Mouse (Mus musculus): ENCODE results near the gene Mlph.
A peak's percentile ranks its signal among the peaks of the same experiment; 100 is the strongest.

The Mlph gene

DNA sequence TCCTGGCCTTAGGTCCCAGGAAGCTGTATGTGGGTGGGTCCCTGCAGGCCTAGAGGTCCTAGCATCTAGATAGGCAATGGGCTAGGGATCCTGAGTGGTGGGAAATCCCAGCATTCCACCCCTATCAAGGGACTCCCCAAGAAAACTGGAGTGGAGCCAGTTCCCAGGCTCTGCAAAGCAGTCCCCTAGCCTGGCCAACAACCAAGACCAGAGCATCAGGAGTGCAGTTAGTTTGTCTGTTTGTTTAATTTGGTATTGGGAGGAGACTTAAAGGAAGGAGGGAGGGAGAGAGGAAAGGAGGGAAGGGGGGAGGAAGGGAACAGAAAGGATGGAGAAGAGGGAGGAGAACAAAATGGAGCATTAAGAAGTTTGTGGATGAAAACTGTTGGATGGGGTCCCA, 5.7 kb upstream of the Mlph start:
- DNase-seq (ENCODE audit: low read depth, low spot score): no peak

DNA sequence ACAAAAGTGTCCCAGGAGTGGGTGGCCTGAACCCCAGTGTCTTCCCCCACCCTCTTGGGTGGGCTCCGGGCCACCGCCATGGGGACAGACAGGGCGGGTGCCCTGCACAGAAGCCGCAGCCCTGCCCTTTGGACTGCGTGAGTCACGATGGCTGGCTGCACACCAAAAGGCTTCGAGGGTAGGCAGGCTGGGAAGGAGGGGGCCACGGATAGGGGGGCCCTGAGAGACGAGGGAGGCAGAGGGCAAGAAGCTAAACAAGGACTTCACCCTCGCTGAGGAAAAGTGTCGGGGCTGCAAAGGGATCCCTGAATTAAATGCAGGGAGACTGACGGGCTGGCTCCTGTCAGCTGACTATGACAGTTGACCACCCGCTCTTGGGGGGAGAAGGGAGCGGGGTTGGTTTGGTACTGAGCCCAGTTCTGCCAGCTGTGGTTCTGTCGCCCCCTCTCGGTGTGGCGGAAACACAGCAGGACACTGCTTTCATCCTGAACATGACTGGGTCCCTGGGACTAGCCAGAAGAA, 5.2 kb upstream of the Mlph start:
- no peak for DNase-seq (ENCODE audit: low read depth, low spot score)

DNA sequence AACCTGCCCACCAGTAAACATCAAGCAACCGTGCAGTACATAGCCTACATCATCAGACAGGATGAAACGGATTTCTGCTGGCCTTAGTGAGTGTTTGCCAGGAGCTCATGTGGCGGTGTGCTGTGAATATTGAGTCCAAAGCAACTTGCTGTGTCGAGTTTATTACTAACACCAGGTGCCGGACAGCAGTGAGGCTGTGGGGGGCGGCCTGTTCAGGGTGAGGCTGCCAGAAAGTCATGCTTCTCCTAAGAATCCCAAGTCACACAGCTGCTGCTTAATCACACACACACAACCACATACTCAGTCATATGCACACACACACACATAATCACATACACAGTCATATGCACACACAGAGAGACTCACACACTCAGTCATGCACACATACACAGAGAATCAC, 1.7 kb upstream of the Mlph start:
- no peak for DNase-seq (ENCODE audit: low read depth, low spot score)

DNA sequence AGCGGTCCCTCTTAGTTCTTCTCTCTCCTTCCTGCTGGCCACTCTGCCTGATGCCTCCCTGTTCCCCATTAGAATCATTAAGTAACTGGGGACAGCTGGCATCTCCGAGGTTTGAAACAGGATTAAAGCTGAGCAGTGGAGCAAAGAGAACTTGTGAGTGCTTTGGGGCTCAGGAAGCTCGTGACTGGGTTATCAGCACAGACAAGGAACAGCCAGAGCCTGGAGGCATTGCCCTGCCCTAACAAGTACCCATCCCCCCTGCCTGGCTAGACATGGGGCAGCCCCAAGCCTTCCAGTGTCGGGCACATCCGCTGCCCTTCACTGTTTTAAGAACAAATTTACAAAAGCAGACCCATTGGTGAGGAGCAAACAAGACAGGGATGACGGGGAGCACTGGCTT, 2.6 kb downstream of the Mlph start:
- DNase-seq (ENCODE audit: low read depth, low spot score): no peak

DNA sequence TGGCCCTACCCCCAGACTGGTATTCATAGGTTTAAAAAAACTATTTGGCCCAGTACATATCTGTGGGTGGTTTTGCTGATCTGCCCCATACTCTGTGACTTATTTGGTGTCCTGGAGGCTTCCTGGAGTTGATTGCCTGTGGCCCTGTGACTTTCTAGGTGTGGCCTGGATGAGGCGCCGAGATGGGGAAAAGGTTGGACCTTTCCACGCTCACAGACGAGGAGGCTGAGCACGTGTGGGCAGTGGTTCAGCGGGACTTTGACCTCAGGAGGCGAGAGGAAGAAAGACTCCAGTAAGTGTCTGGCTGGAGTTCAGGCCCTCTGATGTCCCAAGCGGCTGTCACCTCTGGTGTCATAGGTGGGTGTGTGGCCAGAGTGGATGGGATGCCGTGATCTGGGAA, 6.8 kb downstream of the Mlph start:
- no peak for DNase-seq (ENCODE audit: low read depth, low spot score)

DNA sequence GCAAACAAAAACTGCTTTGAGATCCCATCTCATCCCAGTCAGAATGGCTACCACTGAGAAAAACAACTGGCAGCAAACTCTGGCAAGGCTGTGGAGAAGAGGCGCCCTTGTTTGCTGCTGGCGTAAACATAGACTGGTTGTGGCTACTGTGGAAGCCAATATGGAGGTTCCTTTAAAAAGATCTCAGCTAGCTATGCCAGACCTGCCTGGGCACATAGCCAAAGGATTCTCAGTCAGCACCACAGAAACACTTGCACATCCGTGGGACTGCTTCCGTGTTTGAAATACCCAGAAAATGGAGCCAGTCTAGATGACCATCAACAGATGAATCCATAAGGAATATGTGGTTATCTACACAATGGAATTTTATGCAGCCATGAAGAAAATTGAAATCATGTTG, 11.1 kb downstream of the Mlph start:
- DNase-seq (ENCODE audit: low read depth, low spot score): no peak

DNA sequence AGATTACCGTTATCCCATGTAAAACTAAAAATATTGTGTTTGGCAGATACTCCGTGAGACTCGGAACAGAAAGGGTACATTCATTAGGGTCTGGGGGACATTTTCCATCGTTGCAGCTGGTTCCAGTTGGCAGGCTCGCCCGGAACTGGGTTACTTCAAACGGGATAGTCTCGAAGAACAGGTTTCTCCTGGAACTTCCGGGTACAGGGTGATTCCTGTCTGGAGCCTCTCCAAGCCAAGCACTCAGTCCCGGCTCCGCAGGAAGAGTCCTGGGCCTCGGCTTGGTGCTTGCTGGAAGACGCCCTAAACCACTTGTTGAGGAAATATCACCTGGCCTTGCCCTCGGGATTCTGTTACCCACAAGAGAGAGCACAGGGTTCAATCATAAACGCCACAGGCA, 12.4 kb downstream of the Mlph start:
- no peak for DNase-seq (ENCODE audit: low read depth, low spot score)

DNA sequence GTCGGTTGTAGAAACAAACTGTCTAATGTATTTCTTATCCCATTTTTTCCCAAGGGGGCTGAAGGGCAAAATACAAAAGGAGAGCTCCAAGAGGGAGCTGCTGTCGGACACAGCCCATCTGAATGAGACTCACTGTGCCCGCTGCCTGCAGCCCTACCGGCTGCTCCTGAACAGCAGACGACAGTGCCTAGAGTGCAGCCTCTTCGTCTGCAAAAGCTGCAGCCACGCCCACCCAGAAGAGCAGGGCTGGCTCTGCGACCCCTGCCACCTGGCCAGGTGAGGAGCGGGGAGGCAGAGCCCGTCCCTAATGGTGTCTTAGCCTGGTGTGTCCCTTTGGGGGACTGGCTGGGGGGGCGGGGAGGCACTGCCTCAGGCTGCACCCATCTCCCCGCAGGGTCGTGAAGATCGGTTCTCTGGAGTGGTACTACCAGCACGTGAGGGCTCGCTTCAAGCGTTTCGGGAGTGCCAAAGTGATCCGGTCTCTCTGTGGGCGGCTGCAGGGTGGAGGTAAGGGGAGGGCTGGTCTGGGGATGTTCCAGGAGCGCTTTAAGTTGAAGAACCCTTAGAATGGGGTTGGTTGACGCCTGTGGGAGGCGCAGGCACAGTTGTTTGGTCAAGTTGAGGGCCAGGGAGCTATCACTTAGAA, 13.2 kb downstream of the Mlph start:
- DNase-seq (ENCODE audit: low read depth, low spot score): no peak

DNA sequence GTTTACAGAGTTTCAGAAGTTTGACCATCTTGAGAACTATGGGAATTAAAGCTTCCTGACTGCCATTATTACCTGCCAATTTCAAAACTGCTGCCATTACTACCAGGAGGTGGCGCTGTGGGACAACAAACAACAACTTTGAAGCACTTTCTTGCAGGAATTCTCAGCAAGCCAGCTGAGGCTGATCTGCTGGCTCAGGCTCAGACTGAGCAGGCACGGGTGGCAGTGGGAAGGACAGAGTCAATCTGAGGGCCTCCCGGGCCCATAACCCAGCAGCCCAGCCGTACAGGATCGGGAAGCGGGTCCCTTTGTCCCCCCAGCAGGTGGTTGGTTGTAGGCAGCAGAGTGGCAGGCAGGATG, 13.7 kb downstream of the Mlph start:
- peak; percentile 50 for DNase-seq (ENCODE audit: low read depth, low spot score)

DNA sequence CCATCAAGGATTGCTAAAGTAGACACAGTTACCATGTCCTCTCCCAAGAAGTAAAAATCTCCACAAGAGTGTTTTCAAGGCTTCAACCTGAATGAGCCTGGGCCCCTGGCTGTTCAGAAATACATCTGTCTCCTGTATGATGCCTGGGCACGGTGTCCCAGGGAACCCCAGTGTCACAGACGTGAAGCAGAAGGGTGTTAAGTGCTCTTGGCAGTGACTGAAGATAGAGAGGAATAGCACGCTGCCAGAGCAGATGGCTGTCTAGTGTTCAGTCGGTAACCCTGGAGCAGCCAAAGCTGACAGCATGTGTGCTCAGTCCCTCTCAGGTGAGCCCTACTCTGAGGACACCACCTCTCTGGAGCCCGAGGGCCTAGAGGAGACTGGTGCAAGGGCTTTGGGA, 18.1 kb downstream of the Mlph start:
- DNase-seq (ENCODE audit: low read depth, low spot score): no peak

DNA sequence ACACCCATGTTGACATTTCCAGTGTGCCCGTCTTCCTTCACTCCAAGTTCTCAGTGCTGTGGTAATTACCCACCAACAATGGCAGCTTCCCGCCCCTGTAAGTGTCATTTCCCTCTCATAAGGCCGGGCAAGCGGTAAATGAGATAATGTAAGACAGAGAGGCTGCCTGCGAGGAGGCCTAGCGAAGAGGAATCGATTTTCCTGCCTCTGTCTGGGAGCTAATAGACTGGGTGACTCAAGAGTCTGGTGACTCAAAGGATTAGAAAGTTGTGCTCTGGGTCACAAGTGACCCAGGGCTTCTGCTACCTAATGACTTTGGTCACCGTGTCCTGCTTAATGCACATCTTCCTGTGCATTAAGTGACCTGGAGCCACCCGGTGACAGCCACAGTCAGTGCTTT, 22.1 kb downstream of the Mlph start:
- DNase-seq (ENCODE audit: low read depth, low spot score): no peak

DNA sequence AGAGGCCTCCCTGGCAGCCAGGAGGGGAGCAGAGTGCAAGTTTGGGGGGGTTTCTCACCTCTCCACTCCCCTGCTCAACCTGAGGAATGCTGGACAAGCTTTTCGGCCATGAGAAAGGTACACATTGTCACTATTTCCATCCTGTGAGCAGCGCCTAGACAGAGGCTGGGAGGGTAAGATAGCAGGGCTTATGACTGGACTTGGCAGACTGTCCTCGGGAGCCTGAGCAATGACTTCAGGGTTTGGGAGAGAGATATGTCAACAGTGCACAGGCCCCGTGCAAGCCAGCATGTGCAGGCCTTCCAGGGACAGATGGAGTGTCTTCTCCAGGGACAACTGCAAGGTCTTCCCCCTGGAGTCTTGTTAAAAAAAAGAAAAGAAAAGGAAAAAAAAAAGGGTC, 25.1 kb downstream of the Mlph start:
- no peak for DNase-seq (ENCODE audit: low read depth, low spot score)

DNA sequence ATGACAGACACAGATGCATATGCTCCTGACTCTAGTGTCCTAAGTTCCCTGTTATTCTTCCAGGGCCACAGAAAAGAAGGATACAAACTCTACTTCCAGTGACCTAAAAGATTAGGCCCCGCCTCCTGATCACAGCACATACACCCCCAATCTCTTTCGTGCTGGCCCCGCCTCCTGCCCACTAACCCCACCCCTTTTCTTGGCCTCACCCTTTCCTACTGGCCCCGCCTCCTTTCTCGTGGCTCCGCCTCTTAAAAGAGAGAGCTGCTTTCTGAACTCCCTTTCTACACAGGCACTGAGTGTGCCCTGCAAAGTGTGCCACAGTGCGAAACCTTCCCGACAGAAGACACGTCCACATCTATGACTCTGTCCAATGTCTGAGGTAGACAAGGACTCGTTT, 30.3 kb downstream of the Mlph start:
- DNase-seq (ENCODE audit: low read depth, low spot score): no peak

DNA sequence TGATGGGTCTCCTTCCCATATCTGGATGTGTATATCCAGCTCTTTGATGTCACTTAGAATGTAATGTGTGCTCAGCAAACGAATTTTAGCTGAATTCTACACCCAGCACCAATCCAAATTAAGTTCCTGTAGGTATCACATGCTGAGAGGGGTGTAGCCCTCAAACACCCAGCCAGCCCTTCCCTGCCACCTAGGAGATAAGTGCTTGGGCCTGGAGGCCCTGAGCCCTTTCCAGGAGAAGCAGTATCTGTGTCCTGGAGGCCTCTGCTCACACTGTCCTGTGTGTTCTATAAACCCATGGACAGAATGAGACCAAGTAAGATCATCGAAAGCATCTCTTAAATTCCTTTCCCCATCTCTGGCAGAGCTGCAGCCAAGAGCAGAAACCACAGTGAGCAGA, 32.4 kb downstream of the Mlph start:
- DNase-seq (ENCODE audit: low read depth, low spot score): no peak

DNA sequence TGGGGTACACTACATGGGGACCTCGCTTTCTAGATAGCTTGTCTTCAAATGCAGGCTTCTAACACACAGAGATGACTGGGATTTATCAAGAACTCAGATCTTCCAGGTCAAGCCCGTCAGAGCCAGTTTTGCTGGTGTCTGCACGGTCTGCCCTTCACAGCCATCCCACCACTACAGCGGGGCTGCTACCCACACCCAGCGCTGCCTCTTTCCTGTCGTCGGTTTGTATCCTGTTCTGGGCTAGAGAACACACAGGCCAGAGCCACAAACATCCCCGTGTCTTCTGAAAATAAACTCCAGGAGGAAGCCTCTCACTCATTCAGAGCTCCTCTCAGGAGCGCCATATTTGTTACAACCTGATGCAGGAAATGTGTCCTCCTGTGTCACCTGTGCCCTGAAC, 34.4 kb downstream of the Mlph start:
- DNase-seq (ENCODE audit: low read depth, low spot score): no peak

DNA sequence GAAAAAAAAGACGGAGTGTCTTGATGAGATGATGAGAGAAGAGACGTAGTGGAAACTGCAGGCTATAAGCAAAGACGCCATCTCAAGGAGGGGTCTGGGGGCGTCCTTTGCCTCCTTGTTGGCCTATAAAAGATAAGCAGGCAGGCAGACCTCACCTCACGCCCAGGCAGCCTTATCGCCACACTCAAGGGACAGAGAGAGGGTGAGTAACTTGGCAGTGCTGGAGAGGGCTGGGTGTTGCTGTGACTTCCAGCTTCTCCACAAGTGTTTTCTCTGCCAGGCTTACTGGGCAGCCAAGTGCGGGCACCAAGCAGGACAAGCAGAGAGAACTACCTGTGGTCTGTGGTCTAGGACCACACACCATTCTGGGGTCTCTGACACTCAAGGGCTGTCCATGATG, 36.8 kb downstream of the Mlph start:
- DNase-seq (ENCODE audit: low read depth, low spot score): no peak

DNA sequence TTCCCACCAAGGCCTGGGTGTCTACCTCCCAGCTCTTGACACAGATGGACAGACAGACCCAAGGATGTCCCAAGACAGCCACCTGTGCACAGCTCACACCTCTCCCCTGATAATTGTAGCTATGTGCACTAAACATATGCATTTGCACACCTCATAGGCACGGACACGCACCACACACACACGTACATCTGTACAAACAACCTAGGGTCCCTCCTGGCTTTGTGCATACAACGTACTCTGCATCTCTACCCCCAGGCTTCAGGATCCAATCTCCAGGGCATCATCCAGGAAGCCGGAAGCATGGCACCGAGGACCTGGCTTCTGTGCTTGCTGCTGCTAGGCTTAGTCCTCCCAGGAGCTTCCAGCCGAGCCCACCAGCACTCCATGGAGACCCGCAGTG, 37.9 kb downstream of the Mlph start, which contains the start of gene Prlh:
Gene Prlh, plus strand, starts transcription at position 301 of the 400 bp plus-strand sequence.
- no peak for DNase-seq (ENCODE audit: low read depth, low spot score)

DNA sequence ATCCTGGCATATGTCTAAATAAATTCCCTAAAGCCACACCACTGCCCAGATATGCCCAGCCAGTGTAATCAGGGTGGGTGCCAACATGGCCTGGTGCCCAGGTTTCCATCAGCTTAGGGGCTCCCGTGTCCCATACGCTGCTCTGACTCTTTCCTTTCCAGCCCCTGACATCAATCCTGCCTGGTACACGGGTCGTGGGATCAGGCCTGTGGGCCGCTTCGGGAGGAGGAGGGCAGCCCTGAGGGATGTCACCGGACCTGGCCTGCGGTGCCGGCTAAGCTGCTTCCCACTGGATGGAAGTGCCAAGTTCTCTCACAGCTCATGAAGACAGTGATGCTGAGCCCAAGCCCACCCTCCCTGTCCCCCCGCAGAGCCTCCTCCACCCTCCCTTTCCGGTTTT, 38.8 kb downstream of the Mlph start:
- no peak for DNase-seq (ENCODE audit: low read depth, low spot score)

DNA sequence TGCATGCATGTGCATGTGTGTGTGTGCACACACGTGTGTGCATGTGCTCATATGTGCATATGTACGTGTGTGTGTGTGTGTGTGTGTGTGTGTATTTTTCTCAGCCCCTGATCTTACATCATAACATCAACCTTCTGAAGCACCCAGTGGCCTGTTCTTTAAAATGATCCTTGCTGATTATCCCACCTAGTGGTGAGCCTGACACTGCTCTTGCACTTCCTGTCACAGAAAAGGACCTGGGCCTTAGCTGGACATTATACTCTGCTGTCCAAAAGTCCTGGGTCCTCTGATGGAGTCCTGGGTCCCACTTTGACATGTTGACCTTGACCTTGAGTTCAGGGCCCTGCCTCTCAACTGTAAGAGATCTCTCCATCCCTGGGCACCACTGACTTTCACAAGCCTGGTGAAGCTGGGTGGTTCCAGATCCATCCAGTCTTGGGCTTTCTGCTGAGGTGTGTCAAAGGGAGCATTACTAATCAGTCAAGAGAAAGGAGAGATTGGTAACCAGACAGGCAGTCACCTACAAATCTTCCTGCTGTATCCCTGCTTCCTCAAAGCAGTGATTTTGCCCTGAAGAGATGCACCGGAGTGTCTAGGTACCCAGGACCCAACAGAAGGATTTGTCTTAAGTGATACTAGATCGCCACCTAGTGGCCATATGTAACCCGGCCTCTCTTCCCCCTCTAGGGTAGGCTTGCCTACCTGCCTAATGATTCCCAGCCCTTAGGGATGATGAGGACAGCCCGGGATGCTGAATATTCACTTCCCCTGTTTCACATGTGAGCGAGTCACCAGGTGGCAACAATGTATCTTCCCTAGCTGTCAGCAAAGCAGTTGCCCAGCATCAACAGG, 41.6 kb downstream of the Mlph start:
- DNase-seq (ENCODE audit: low read depth, low spot score): peak; percentile 23

DNA sequence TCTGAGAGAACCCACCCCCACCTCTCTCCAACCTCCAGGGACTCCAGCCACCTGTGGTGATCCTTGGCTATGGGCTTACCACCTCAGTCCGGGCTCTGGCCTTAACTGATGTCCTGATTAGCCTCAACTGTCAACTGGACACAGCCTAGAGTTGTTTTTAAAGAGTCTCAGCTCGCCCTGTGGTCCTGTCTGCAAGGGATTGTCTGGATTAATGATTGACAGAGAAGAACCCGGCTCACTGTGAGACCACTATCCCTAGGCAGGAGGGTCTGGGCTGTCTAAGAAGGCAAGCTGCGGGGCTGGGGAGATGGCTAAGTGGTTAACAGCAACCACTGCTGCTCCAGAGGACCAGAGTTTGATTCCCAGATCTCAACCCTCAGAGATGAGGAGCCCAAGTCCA, 47.6 kb downstream of the Mlph start:
- DNase-seq (ENCODE audit: low read depth, low spot score): no peak

DNA sequence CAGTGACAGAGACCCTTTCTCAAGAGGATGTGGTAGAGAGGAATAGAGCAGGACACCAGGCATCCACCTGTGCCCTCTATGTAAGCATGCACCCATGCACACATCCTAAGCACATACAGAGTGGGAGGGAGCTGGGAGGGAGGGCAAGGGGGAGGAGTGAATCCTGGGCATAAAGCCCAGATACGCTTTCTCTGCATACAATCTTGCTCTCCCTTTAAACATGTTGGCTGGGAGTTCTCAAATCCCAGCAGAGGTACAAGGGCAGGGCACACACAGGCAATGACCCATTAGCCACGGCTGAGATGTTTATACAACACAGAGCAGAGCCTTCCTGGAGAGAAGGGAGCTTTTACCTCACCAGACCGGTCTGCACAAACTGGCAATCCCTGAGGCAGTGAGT, 48.1 kb downstream of the Mlph start:
- no peak for DNase-seq (ENCODE audit: low read depth, low spot score)

DNA sequence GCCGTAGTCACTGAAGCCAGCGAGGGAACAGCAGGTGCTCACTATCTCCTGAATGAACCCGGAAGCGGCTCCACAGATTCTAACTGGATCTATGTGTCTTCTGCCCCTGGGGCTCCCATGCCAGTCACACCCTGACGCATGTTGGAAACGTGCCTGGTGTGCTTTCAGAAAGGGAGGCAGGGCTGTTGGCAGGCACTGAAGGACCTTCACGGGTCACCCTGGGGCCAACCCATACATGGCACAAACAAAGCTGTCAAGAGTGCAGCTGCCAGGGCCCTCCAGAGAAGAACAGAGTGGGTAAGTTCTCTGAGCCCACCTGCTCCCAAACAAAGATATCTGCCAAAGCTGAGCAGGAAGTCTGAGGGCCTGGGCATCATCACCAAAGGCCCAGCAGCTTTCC, 52.7 kb downstream of the Mlph start:
- no peak for DNase-seq (ENCODE audit: low read depth, low spot score)

DNA sequence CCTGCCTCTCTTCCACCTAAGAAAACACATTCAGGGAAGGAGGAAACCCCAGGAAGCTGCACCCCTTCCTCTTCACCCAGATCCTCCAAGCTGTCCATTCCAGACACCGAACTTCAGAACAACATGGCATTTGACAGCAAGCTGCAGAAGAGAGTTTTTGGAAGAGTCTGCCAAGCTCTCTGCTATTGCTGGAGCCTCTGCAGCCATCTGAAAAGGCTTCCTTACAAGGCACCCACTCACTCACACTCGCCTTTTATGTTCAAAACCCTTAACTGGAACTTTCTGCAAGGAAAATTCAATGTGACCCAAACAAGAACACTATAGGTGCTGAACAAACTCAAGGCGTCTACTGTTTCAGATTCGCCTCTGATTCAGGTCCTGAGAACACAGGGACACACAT, 53.8 kb downstream of the Mlph start:
- DNase-seq (ENCODE audit: low read depth, low spot score): no peak

All from retina, adult 2 months (tissue).